Mouse (Mus musculus): Measurements from ENCODE around the gene Prl7b1. TPM values are rescaled to one million over a fixed set of nuclear protein-coding genes. Genes with fewer than 3 reads are reported as not detected.

Gene Prl7b1
- polyA plus RNA-seq (2017; shearing (Covaris generic)), result not detected

GRCm38 (mm10) chr13:27610482-27610881 is at the start of gene Prl7b1:
Prl7b1 (minus strand) TSS chr13:27610582.

GRCm38 (mm10) chr13:27642393-27642792 is 32.0 kb upstream of the Prl7b1 start, which contains the start of gene Prl7a1:
Prl7a1 (minus strand) TSS chr13:27642493.

GRCm38 (mm10) chr13:27582071-27582470 is 28.3 kb downstream of the Prl7b1 start, which contains the start of gene Prl8a1:
Prl8a1 (minus strand) TSS chr13:27582171.

GRCm38 (mm10) chr13:27564506-27564905 is 45.9 kb downstream of the Prl7b1 start, which contains the start of gene Prl8a9:
Prl8a9 (minus strand) TSS chr13:27564606.

Other genes starting within 250 kb of the Prl7b1 start
- not detected for gene Prl2b1, start 219.7 kb downstream of the Prl7b1 start, polyA plus RNA-seq (2017; shearing (Covaris generic))
- gene Prl8a6, start 171.9 kb downstream of the Prl7b1 start, polyA plus RNA-seq (2017; shearing (Covaris generic)), result not detected
- gene Prl8a8, start 97.4 kb downstream of the Prl7b1 start, polyA plus RNA-seq (2017; shearing (Covaris generic)), result not detected
- not detected for gene Prl8a9, start 46.0 kb downstream of the Prl7b1 start, polyA plus RNA-seq (2017; shearing (Covaris generic))
- gene Prl8a1, start 28.4 kb downstream of the Prl7b1 start, polyA plus RNA-seq (2017; shearing (Covaris generic)), result not detected
- not detected for gene Prl7a1, start 31.9 kb upstream of the Prl7b1 start, polyA plus RNA-seq (2017; shearing (Covaris generic))
- not detected for gene Prl7a2, start 57.5 kb upstream of the Prl7b1 start, polyA plus RNA-seq (2017; shearing (Covaris generic))
- not detected for gene Prl7d1, start 106.2 kb upstream of the Prl7b1 start, polyA plus RNA-seq (2017; shearing (Covaris generic))
- gene Prl7c1, start 170.2 kb upstream of the Prl7b1 start, polyA plus RNA-seq (2017; shearing (Covaris generic)), result not detected
- gene Prl2a1, start 191.1 kb upstream of the Prl7b1 start, polyA plus RNA-seq (2017; shearing (Covaris generic)), result not detected
- gene Prl2c1, start 238.8 kb upstream of the Prl7b1 start, polyA plus RNA-seq (2017; shearing (Covaris generic)), result not detected